Mouse (Mus musculus) C2C12 (cell line): ENCODE measurements around the gene Slc1a4. TPM values are rescaled to one million over a fixed set of nuclear protein-coding genes. Genes with fewer than 3 reads are reported as not detected.
A peak's percentile ranks its signal among the peaks of the same experiment; 100 is the strongest.

Experiments used
- H3K27me3 ChIP-seq: one replicate; pipeline ENCODE4 v1.6.1; 2011; ENCODE audit not compliant: control insufficient read depth, insufficient read depth, insufficient read length
- H3K36me3 ChIP-seq: one replicate; pipeline ENCODE4 v1.6.1; 2011; ENCODE audit not compliant: control insufficient read depth, insufficient read depth
- H3K4me3 ChIP-seq: one replicate; pipeline ENCODE4 v1.5.1; 2011; ENCODE audit warnings: mild to moderate bottlenecking, control low read depth; ENCODE audit not compliant: poor library complexity, insufficient read depth, severe bottlenecking
- H3K79me2 ChIP-seq: one replicate; pipeline ENCODE4 v1.6.1; 2011; ENCODE audit not compliant: control insufficient read depth, insufficient read depth
- H3K79me3 ChIP-seq: one replicate; pipeline ENCODE4 v1.6.1; 2011; ENCODE audit warnings: low read depth, control low read depth
- H3ac ChIP-seq: one replicate; pipeline ENCODE3; 2011; ENCODE audit warnings: low read depth; ENCODE audit not compliant: control insufficient read depth, insufficient read length
- CEBPB ChIP-seq: IDR thresholded peaks from one replicate; pipeline ENCODE4 v1.6.1; 2011; ENCODE audit warnings: low read depth, mild to moderate bottlenecking, control low read depth, moderate library complexity
- CTCF ChIP-seq: IDR thresholded peaks from one replicate; pipeline ENCODE4 v1.5.1; 2011; ENCODE audit not compliant: control insufficient read depth, insufficient read depth, insufficient read length
- FOSL1 ChIP-seq: IDR thresholded peaks from one replicate; pipeline ENCODE4 v1.8.0; 2011; ENCODE audit warnings: mild to moderate bottlenecking, low read length; ENCODE audit not compliant: poor library complexity, insufficient read depth, severe bottlenecking
- MAX ChIP-seq: IDR thresholded peaks from one replicate; pipeline ENCODE4 v1.6.1; 2011; ENCODE audit warnings: mild to moderate bottlenecking, control low read depth
- MYOD1 ChIP-seq: IDR thresholded peaks from one replicate; pipeline ENCODE4 v1.6.1; 2011; ENCODE audit warnings: low read depth; ENCODE audit not compliant: control insufficient read depth, insufficient read length
- MYOG ChIP-seq: IDR thresholded peaks from one replicate; pipeline ENCODE4 v1.6.1; 2011; ENCODE audit not compliant: control insufficient read depth, insufficient read length; ENCODE audit errors: extremely low read depth
- USF1 ChIP-seq: IDR thresholded peaks from one replicate; pipeline ENCODE4 v1.6.1; 2011; ENCODE audit warnings: low read depth, mild to moderate bottlenecking, control low read depth, moderate library complexity
- polyA plus RNA-seq: library from polyadenylated mRNA; unstranded; fragments of >200 nt; fragmentation: generic; extraction: Trizol; gene quantifications from one replicate; pipeline ENCODE4 v1.2.1, GENCODE M21; 2012; ENCODE audit warnings: missing spikeins

The Slc1a4 gene
- polyA plus RNA-seq, 1 experiment = 19.8 TPM

- no peaks in the 10 kb centered on the region for H3K79me3 ChIP-seq
- H3K79me2 ChIP-seq = no peaks in the 10 kb centered on the region
- TF ChIP-seq USF1 (no peak), MYOD1 (no peak), CTCF (no peak), FOSL1 (no peak), MAX (no peak), CEBPB (no peak)
- no peaks in the 10 kb centered on the region for H3K27me3 ChIP-seq
- no peak overlapping the region for H3K4me3 ChIP-seq
- no peak overlapping the region for H3ac ChIP-seq
- H3K36me3 ChIP-seq = no peaks in the 10 kb centered on the region
Observed at GRCm38 (mm10) chr11:20366456-20366855, 33.9 kb upstream of the Slc1a4 start.

- Histone ChIP-seq H3K79me2 (no peaks in the 10 kb centered on the region), H3K79me3 (no peaks in the 10 kb centered on the region), H3K36me3 (no peaks in the 10 kb centered on the region), H3K27me3 (no peaks in the 10 kb centered on the region), H3K4me3 (no peak overlapping the region), H3ac (no peak overlapping the region)
- TF ChIP-seq FOSL1 (no peak), MYOG (no peak), USF1 (no peak), CEBPB (no peak), CTCF (no peak), MAX (no peak), MYOD1 (no peak)
Observed at GRCm38 (mm10) chr11:20361354-20361753, 28.8 kb upstream of the Slc1a4 start.

GRCm38 (mm10) chr11:20357684-20358447 lies 25.4 kb upstream of the Slc1a4 start:
- TF ChIP-seq MYOG = no peak
- H3K36me3 ChIP-seq = no peaks in the 10 kb centered on the region
- no peaks in the 10 kb centered on the region for H3K79me2 ChIP-seq
- no peaks in the 10 kb centered on the region for H3K27me3 ChIP-seq
- H3K4me3 ChIP-seq = no peak overlapping the region
- no peak overlapping the region for H3ac ChIP-seq
- H3K79me3 ChIP-seq = no peaks in the 10 kb centered on the region

DNA sequence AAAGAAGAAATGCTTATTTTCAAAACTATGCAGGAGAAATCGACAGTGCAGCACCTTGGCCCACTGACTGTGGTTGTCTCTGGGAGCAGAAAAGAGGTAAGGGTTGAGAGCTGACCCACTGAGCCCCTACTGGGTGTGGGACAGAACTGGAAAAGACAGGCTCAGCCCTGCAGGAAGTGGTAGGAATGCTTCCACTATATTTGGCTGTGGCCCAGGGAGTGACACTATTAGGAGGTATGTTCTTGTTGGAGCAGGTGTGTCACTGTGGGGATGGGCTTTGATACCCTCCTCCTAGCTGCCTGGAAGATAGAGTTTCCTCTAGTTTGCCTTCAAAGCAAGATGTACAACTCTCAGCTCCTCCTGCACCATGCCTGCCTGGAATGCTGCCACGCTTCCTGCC lies 16.0 kb upstream of the Slc1a4 start:
- Histone ChIP-seq H3K36me3 (no peaks in the 10 kb centered on the region), H3K4me3 (no peak overlapping the region), H3K27me3 (no peaks in the 10 kb centered on the region), H3K79me2 (no peaks in the 10 kb centered on the region), H3K79me3 (no peaks in the 10 kb centered on the region), H3ac (no peak overlapping the region)
- TF ChIP-seq USF1 (no peak), FOSL1 (no peak), CTCF (no peak), CEBPB (no peak), MYOD1 (no peak), MAX (no peak), MYOG (no peak)

- Histone ChIP-seq H3K79me2 (no peaks in the 10 kb centered on the region), H3K4me3 (no peak overlapping the region), H3K36me3 (no peaks in the 10 kb centered on the region), H3ac (no peak overlapping the region), H3K27me3 (no peaks in the 10 kb centered on the region), H3K79me3 (no peaks in the 10 kb centered on the region)
- TF ChIP-seq MAX (peak; percentile 73), USF1 (peak; percentile 58), CEBPB (no peak), FOSL1 (peak; percentile 60), MYOD1 (no peak), CTCF (no peak), MYOG (no peak)
Observed at GRCm38 (mm10) chr11:20347548-20347947, 15.0 kb upstream of the Slc1a4 start.

- TF ChIP-seq FOSL1 = no peak
- no peak for TF ChIP-seq MYOG
- TF ChIP-seq MYOD1 = no peak
- no peak for TF ChIP-seq CTCF
- TF ChIP-seq CEBPB = no peak
- no peak for TF ChIP-seq USF1
- TF ChIP-seq MAX = no peak
- Histone ChIP-seq H3K79me3 (no peaks in the 10 kb centered on the region), H3K27me3 (no peaks in the 10 kb centered on the region), H3ac (no peak overlapping the region), H3K79me2 (no peaks in the 10 kb centered on the region), H3K4me3 (no peak overlapping the region), H3K36me3 (no peaks in the 10 kb centered on the region)
Observed at GRCm38 (mm10) chr11:20346369-20346768, 13.9 kb upstream of the Slc1a4 start.
